Mouse (Mus musculus) spleen, postnatal 36 days (tissue): Measurements from ENCODE around the gene Mmp7.
A peak's percentile ranks its signal among the peaks of the same experiment; 100 is the strongest.

Experiments
- DNase-seq, 2 experiments: peaks; one replicate each; pipeline ENCODE4 v3.0.0; 2022; ENCODE audit warnings: low spot score in 2 of 2, mixed read lengths in 1 of 2

Gene Mmp7

DNA sequence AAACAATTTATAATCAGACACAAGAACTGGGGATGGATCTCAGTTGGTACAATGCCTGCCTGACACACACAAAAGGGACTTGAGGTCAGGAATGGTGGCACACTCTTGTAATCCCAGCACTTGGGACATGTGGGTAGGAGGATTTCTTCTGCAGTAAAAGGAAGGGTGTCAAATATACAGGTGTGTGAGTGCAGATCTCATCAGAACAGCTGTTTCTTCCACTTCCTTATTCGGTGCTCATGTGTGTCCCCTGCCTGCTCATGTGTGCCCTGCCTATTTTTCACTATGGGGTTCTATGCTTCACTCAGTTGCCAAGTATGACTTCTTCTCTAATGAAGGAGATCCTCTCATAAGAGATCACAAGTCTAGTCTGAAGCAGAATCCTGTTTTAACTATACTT is 50.8 kb downstream of the Mmp7 start:
- peak; percentile 79 to 81 for DNase-seq

DNA sequence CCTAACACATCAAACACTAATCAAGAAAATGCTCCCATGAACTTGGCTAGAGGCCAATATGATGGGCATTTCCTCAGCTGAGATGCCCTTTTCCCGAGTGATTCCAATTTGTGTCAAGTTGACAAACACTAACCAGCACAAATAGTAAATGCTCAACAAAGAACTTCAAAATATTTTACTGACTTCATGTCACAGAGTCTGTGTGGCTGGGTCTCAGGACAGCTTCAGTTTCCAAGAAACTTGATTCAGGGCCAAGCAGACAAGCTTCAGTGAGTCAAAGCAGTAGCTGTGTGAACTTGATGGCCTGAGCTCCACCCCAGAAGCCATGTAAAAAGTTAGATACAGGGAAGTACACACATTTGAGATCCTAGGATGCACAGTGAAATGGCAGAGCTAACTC is 52.3 kb downstream of the Mmp7 start:
- no peak for DNase-seq

DNA sequence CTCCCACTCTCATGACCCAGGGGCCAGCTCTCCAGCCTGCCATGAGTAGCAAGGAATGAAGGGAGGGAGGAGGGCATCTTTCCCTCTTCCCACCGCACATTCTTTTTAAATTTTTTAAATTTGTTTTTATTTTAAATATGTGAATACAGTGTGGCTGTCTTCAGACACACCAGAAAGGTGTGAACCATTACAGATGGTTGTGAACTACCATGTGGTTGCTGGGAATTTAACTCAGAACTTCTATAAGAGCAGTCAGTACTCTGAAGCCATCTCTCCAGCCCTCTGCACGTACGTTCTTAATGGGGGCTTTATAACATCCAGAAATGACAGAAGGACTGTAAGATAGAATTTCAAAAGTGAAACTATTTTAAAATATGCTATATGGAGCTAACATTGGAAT is 57.0 kb downstream of the Mmp7 start:
- DNase-seq = no peak
